Mouse (Mus musculus) bone marrow, adult 2 months (tissue): ENCODE measurements at regions not wholly inside any gene's neighbourhood (a gene's known extent, or its start where the extent isn't known, plus 50 kb on each side); places are given as distances from the start of the nearest gene placed in this dataset.

Experiments used
- H3K27ac ChIP-seq: fragments of 200-500 bp; 2 replicates; pipeline ENCODE4 v1.5.1; 2012; ENCODE audit warnings: low read depth, mild to moderate bottlenecking, control low read depth, inconsistent platforms, low read length; ENCODE audit not compliant: control insufficient read depth, poor library complexity, insufficient read depth
- H3K4me1 ChIP-seq: fragments of 200-500 bp; 2 replicates; pipeline ENCODE4 v1.6.1; 2011; ENCODE audit warnings: low read length; ENCODE audit not compliant: control insufficient read depth, insufficient read depth
- H3K4me3 ChIP-seq: fragments of 200-500 bp; replicated peaks from 2 replicates; pipeline ENCODE3; 2011; ENCODE audit warnings: mild to moderate bottlenecking, low read depth, low read length, control low read depth; ENCODE audit not compliant: control insufficient read depth
- CTCF ChIP-seq: fragments of 200-500 bp; IDR thresholded peaks from 2 replicates; pipeline ENCODE4 v1.5.1; 2011; ENCODE audit warnings: low read length, control low read depth; ENCODE audit not compliant: control insufficient read depth, insufficient read depth
- POLR2A ChIP-seq: fragments of 200-500 bp; IDR thresholded peaks from 2 replicates; pipeline ENCODE4 v1.6.1; 2011; ENCODE audit warnings: low read depth, mild to moderate bottlenecking, control low read depth, low read length, borderline replicate concordance; ENCODE audit not compliant: control insufficient read depth
- WGBS: fragments of 180-500 bp; shearing (Covaris S2); methylation state at CpG from one replicate; pipeline ENCODE4 v1.1.7; 2018; 5-methylcytosine and 5-hydroxymethylcytosine counted together

- no peaks in the 10 kb centered on the region for H3K4me1 ChIP-seq
- WGBS = 68% methylated on average over 3 of the region's 3 CpGs
- H3K27ac ChIP-seq = no peak overlapping the region
- H3K4me3 ChIP-seq = no peak overlapping the region
- TF ChIP-seq POLR2A = no peak
- TF ChIP-seq CTCF = no peak
These were observed 311.3 kb upstream of the Dph6 start for GRCm38 (mm10) chr2:114966111-114966510.

GRCm38 (mm10) chr2:114968651-114969050, 313.9 kb upstream of the Dph6 start:
- H3K4me3 ChIP-seq = no peak overlapping the region
- no peak overlapping the region for H3K27ac ChIP-seq
- H3K4me1 ChIP-seq = no peaks in the 10 kb centered on the region
- TF ChIP-seq POLR2A (no peak), CTCF (no peak)
- 66% methylated on average over 1 of the region's 1 CpGs for WGBS

GRCm38 (mm10) chr2:114993419-114993818, 338.7 kb upstream of the Dph6 start:
- Histone ChIP-seq H3K4me1 (no peaks in the 10 kb centered on the region), H3K4me3 (no peak overlapping the region), H3K27ac (no peak overlapping the region)
- TF ChIP-seq CTCF = no peak
- TF ChIP-seq POLR2A = no peak

GRCm38 (mm10) chr2:114993882-114994281, 339.1 kb upstream of the Dph6 start:
- TF ChIP-seq CTCF (no peak), POLR2A (no peak)
- WGBS = 78% methylated on average over 2 of the region's 2 CpGs

GRCm38 (mm10) chr2:114994691-114995347, 340.1 kb upstream of the Dph6 start:
- WGBS = 53% methylated on average over 2 of the region's 2 CpGs
- TF ChIP-seq CTCF (no peak), POLR2A (no peak)
- Histone ChIP-seq H3K4me3 (no peak overlapping the region), H3K27ac (no peak overlapping the region), H3K4me1 (no peaks in the 10 kb centered on the region)

More at GRCm38 (mm10) chr2:114993882-114994281, 339.1 kb upstream of the Dph6 start:
- H3K4me1 ChIP-seq = no peaks in the 10 kb centered on the region
- no peak overlapping the region for H3K4me3 ChIP-seq
- H3K27ac ChIP-seq = no peak overlapping the region

GRCm38 (mm10) chr2:115013916-115014315, 359.2 kb upstream of the Dph6 start:
- TF ChIP-seq CTCF = no peak
- H3K4me1 ChIP-seq = no peaks in the 10 kb centered on the region
- H3K4me3 ChIP-seq = no peak overlapping the region
- WGBS = 74% methylated on average over 1 of the region's 1 CpGs
- no peak overlapping the region for H3K27ac ChIP-seq

GRCm38 (mm10) chr2:115026777-115027176, 372.0 kb upstream of the Dph6 start:
- Histone ChIP-seq H3K4me3 (no peak overlapping the region), H3K4me1 (no peaks in the 10 kb centered on the region), H3K27ac (no peak overlapping the region)
- TF ChIP-seq POLR2A (no peak), CTCF (no peak)
- 75% methylated on average over 3 of the region's 3 CpGs for WGBS

GRCm38 (mm10) chr2:115031134-115031533, 376.4 kb upstream of the Dph6 start:
- Histone ChIP-seq H3K4me1 (no peaks in the 10 kb centered on the region), H3K4me3 (no peak overlapping the region), H3K27ac (no peak overlapping the region)
- no peak for TF ChIP-seq POLR2A
- no peak for TF ChIP-seq CTCF
- 67% methylated on average over 2 of the region's 2 CpGs for WGBS

GRCm38 (mm10) chr2:115036205-115036604, 381.4 kb upstream of the Dph6 start:
- H3K4me1 ChIP-seq = no peaks in the 10 kb centered on the region
- no peak for TF ChIP-seq POLR2A
- no peak for TF ChIP-seq CTCF
- 37% methylated on average over 3 of the region's 3 CpGs for WGBS
- no peak overlapping the region for H3K4me3 ChIP-seq
- no peak overlapping the region for H3K27ac ChIP-seq
